Mouse (Mus musculus) lung, adult 2 months (tissue): ENCODE measurements around the gene Ttc3.

Source experiments
- CTCF ChIP-seq: fragments of 200-500 bp; IDR thresholded peaks from 2 replicates; pipeline ENCODE4 v1.5.1; 2011; ENCODE audit warnings: mild to moderate bottlenecking, low read length, control low read depth; ENCODE audit not compliant: insufficient read depth
- POLR2A ChIP-seq: fragments of 200-500 bp; IDR thresholded peaks from 2 replicates; pipeline ENCODE4 v1.6.1; 2011; ENCODE audit warnings: low read depth, mild to moderate bottlenecking, control low read depth, low read length, borderline replicate concordance; ENCODE audit errors: extremely low read depth

GRCm38 (mm10) chr16:94356776-94357494 is 13.5 kb upstream of the Ttc3 start:
- TF ChIP-seq CTCF, result no peak
- TF ChIP-seq POLR2A, result no peak
